Mouse (Mus musculus): ENCODE data around the gene Cep126. TPM values are rescaled to one million over a fixed set of nuclear protein-coding genes. Genes with fewer than 3 reads are reported as not detected.

Cep126 gene
- 1 to 10 TPM; 1.2 to 1.3 TPM for total RNA-seq (2021)
- long read RNA-seq, experiment 1, partial matches to known transcripts: 0 of 2 reads
- long read RNA-seq, experiment 1, other reads (novel, unspliced or antisense): 1 of 2 reads
- long read RNA-seq, experiment 2: 0 reads

- DNase-seq: peak; percentile 82
Measured at GRCm38 (mm10) chr9:8134117-8134574, at the start of gene Cep126. Gene Cep126 (minus strand): TSS chr9:8134294.

GRCm38 (mm10) chr9:8179554-8179953 is 45.5 kb upstream of the Cep126 start:
- no peak for DNase-seq

- DNase-seq: no peak
Measured at GRCm38 (mm10) chr9:8177099-8177498, 43.0 kb upstream of the Cep126 start.

- DNase-seq: no peak
Measured at GRCm38 (mm10) chr9:8157011-8157410, 22.9 kb upstream of the Cep126 start.

GRCm38 (mm10) chr9:8139501-8139900 is 5.4 kb upstream of the Cep126 start:
- DNase-seq: no peak

- DNase-seq: no peak
Measured at GRCm38 (mm10) chr9:8133586-8134115, 443 bp downstream of the Cep126 start.

- no peak for DNase-seq
Measured at GRCm38 (mm10) chr9:8123495-8123894, 10.6 kb downstream of the Cep126 start.

GRCm38 (mm10) chr9:8114516-8114915 is 19.6 kb downstream of the Cep126 start:
- no peak for DNase-seq

- no peak for DNase-seq
Measured at GRCm38 (mm10) chr9:8103050-8103449, 31.0 kb downstream of the Cep126 start.

GRCm38 (mm10) chr9:8100962-8101361 is 33.1 kb downstream of the Cep126 start:
- no peak for DNase-seq

GRCm38 (mm10) chr9:8078882-8079281 is 55.2 kb downstream of the Cep126 start:
- no peak for DNase-seq

GRCm38 (mm10) chr9:8074345-8074744 is 59.7 kb downstream of the Cep126 start:
- DNase-seq: no peak

GRCm38 (mm10) chr9:8073203-8073755 is 60.8 kb downstream of the Cep126 start:
- DNase-seq: no peak

GRCm38 (mm10) chr9:8059636-8060035 is 74.5 kb downstream of the Cep126 start:
- no peak for DNase-seq

GRCm38 (mm10) chr9:8054831-8055230 is 79.3 kb downstream of the Cep126 start:
- no peak for DNase-seq

GRCm38 (mm10) chr9:8043044-8043387 is 91.1 kb downstream of the Cep126 start:
- no peak for DNase-seq

- peak; percentile 97 for DNase-seq
Measured at GRCm38 (mm10) chr9:8042338-8043043, 91.6 kb downstream of the Cep126 start, which contains the start of gene Cfap300. Gene Cfap300 (minus strand): TSS chr9:8042823.

GRCm38 (mm10) chr9:8035546-8035945 is 98.5 kb downstream of the Cep126 start:
- DNase-seq: no peak

- no peak for DNase-seq
Measured at GRCm38 (mm10) chr9:8035091-8035490, 99.0 kb downstream of the Cep126 start.

- DNase-seq: no peak
Measured at GRCm38 (mm10) chr9:8034143-8034542, 100.0 kb downstream of the Cep126 start.

GRCm38 (mm10) chr9:8032847-8033246 is 101.2 kb downstream of the Cep126 start:
- DNase-seq: no peak

Measured in gastrocnemius, postnatal 10 days (tissue).